Mouse (Mus musculus): ENCODE data around the gene Abcb9. TPM values are rescaled to one million over a fixed set of nuclear protein-coding genes. Genes with fewer than 3 reads are reported as not detected.
"Not testable (repeated sequence)": the region's sequence is repeated elsewhere in the genome, so short reads cannot be mapped to it uniquely, and the experiment has no call there.

Abcb9 gene
- polyA plus RNA-seq, 1 experiment = 0.46 TPM

- no peak for TF ChIP-seq CTCF (IDR thresholded peaks at IDR 0.05; ENCODE audit: control insufficient read depth, insufficient read depth, insufficient read length)
- TF ChIP-seq USF1 (IDR thresholded peaks at IDR 0.05; ENCODE audit: low read depth) = no peak
- TF ChIP-seq CEBPB (IDR thresholded peaks at IDR 0.05; ENCODE audit: low read depth) = no peak
- TF ChIP-seq MYOG (IDR thresholded peaks at IDR 0.05; ENCODE audit: control insufficient read depth, extremely low read depth, insufficient read length) = no peak
- no peak for TF ChIP-seq MAX (IDR thresholded peaks at IDR 0.05)
- TF ChIP-seq MYOD1 (IDR thresholded peaks at IDR 0.05; ENCODE audit: control insufficient read depth, insufficient read length, low read depth) = no peak
- TF ChIP-seq FOSL1 (IDR thresholded peaks at IDR 0.05; ENCODE audit: insufficient read depth, low read length, poor library complexity, severe bottlenecking) = no peak
- H3K4me3 ChIP-seq (ENCODE audit: insufficient read depth, poor library complexity, severe bottlenecking) = no peak overlapping the region
- no peaks in the 10 kb centered on the region for H3K79me3 ChIP-seq (ENCODE audit: low read depth)
- H3ac ChIP-seq (ENCODE audit: control insufficient read depth, insufficient read length, low read depth) = no peak overlapping the region
- H3K36me3 ChIP-seq (ENCODE audit: control insufficient read depth, insufficient read depth) = no peaks in the 10 kb centered on the region
- H3K27me3 ChIP-seq (ENCODE audit: control insufficient read depth, insufficient read depth, insufficient read length) = no peaks in the 10 kb centered on the region
- H3K79me2 ChIP-seq (ENCODE audit: control insufficient read depth, insufficient read depth) = peaks cover 5% of the 10 kb centered on the region
Observed at GRCm38 (mm10) chr5:124056219-124056618, 39.4 kb downstream of the Abcb9 start.

GRCm38 (mm10) chr5:124052641-124053040 is 43.0 kb downstream of the Abcb9 start:
- H3K27me3 ChIP-seq (ENCODE audit: control insufficient read depth, insufficient read depth, insufficient read length); H3K36me3 ChIP-seq (ENCODE audit: control insufficient read depth, insufficient read depth); H3K79me3 ChIP-seq (ENCODE audit: low read depth); H3ac ChIP-seq (ENCODE audit: control insufficient read depth, insufficient read length, low read depth); H3K4me3 ChIP-seq (ENCODE audit: insufficient read depth, poor library complexity, severe bottlenecking): not testable (repeated sequence)
- H3K79me2 ChIP-seq (ENCODE audit: control insufficient read depth, insufficient read depth) = peaks cover 15% of the 10 kb centered on the region

- Histone ChIP-seq H3K79me2 (ENCODE audit: control insufficient read depth, insufficient read depth) (peaks cover 15% of the 10 kb centered on the region), H3ac (ENCODE audit: control insufficient read depth, insufficient read length, low read depth) (no peak overlapping the region), H3K4me3 (ENCODE audit: insufficient read depth, poor library complexity, severe bottlenecking) (no peak overlapping the region), H3K27me3 (ENCODE audit: control insufficient read depth, insufficient read depth, insufficient read length) (no peaks in the 10 kb centered on the region), H3K36me3 (ENCODE audit: control insufficient read depth, insufficient read depth) (no peaks in the 10 kb centered on the region), H3K79me3 (ENCODE audit: low read depth) (no peaks in the 10 kb centered on the region)
- TF ChIP-seq MAX (IDR thresholded peaks at IDR 0.05) (peak; percentile 96), CTCF (IDR thresholded peaks at IDR 0.05; ENCODE audit: control insufficient read depth, insufficient read depth, insufficient read length) (no peak), MYOG (IDR thresholded peaks at IDR 0.05; ENCODE audit: control insufficient read depth, extremely low read depth, insufficient read length) (no peak), MYOD1 (IDR thresholded peaks at IDR 0.05; ENCODE audit: control insufficient read depth, insufficient read length, low read depth) (no peak), CEBPB (IDR thresholded peaks at IDR 0.05; ENCODE audit: low read depth) (no peak), FOSL1 (IDR thresholded peaks at IDR 0.05; ENCODE audit: insufficient read depth, low read length, poor library complexity, severe bottlenecking) (peak; percentile 74), USF1 (IDR thresholded peaks at IDR 0.05; ENCODE audit: low read depth) (peak; percentile 67)
Observed at GRCm38 (mm10) chr5:124051899-124052491, 43.6 kb downstream of the Abcb9 start.

- TF ChIP-seq MYOD1 (IDR thresholded peaks at IDR 0.05; ENCODE audit: control insufficient read depth, insufficient read length, low read depth) (no peak), MYOG (IDR thresholded peaks at IDR 0.05; ENCODE audit: control insufficient read depth, extremely low read depth, insufficient read length) (no peak), USF1 (IDR thresholded peaks at IDR 0.05; ENCODE audit: low read depth) (no peak)
- Histone ChIP-seq H3K79me3 (ENCODE audit: low read depth) (no peaks in the 10 kb centered on the region), H3K79me2 (ENCODE audit: control insufficient read depth, insufficient read depth) (peaks cover 15% of the 10 kb centered on the region), H3K27me3 (ENCODE audit: control insufficient read depth, insufficient read depth, insufficient read length) (no peaks in the 10 kb centered on the region), H3K36me3 (ENCODE audit: control insufficient read depth, insufficient read depth) (no peaks in the 10 kb centered on the region), H3ac (ENCODE audit: control insufficient read depth, insufficient read length, low read depth) (peak overlapping the region; percentile 28), H3K4me3 (ENCODE audit: insufficient read depth, poor library complexity, severe bottlenecking) (no peak overlapping the region)
Observed at GRCm38 (mm10) chr5:124050095-124051050, 45.2 kb downstream of the Abcb9 start.

GRCm38 (mm10) chr5:124049249-124050045 is 46.2 kb downstream of the Abcb9 start:
- no peaks in the 10 kb centered on the region for H3K79me3 ChIP-seq (ENCODE audit: low read depth)
- peak overlapping the region; percentile 22 for H3ac ChIP-seq (ENCODE audit: control insufficient read depth, insufficient read length, low read depth)
- H3K4me3 ChIP-seq (ENCODE audit: insufficient read depth, poor library complexity, severe bottlenecking) = no peak overlapping the region
- H3K36me3 ChIP-seq (ENCODE audit: control insufficient read depth, insufficient read depth) = no peaks in the 10 kb centered on the region
- no peak for TF ChIP-seq MYOG (IDR thresholded peaks at IDR 0.05; ENCODE audit: control insufficient read depth, extremely low read depth, insufficient read length)
- TF ChIP-seq MAX (IDR thresholded peaks at IDR 0.05) = no peak
- TF ChIP-seq FOSL1 (IDR thresholded peaks at IDR 0.05; ENCODE audit: insufficient read depth, low read length, poor library complexity, severe bottlenecking) = no peak
- no peak for TF ChIP-seq MYOD1 (IDR thresholded peaks at IDR 0.05; ENCODE audit: control insufficient read depth, insufficient read length, low read depth)
- no peak for TF ChIP-seq CTCF (IDR thresholded peaks at IDR 0.05; ENCODE audit: control insufficient read depth, insufficient read depth, insufficient read length)
- TF ChIP-seq USF1 (IDR thresholded peaks at IDR 0.05; ENCODE audit: low read depth) = no peak
- TF ChIP-seq CEBPB (IDR thresholded peaks at IDR 0.05; ENCODE audit: low read depth) = no peak
- H3K79me2 ChIP-seq (ENCODE audit: control insufficient read depth, insufficient read depth) = peaks cover 15% of the 10 kb centered on the region
- H3K27me3 ChIP-seq (ENCODE audit: control insufficient read depth, insufficient read depth, insufficient read length) = no peaks in the 10 kb centered on the region

All from C2C12 (cell line).